Mouse (Mus musculus) neural tube, embryonic 10.5 days (tissue): ENCODE measurements around the gene Lrmda.
A peak's percentile ranks its signal among the peaks of the same experiment; 100 is the strongest.

ENCODE experiments used
- DNase-seq: peaks from one replicate; pipeline ENCODE4 v3.0.0-alpha.2; 2017; ENCODE audit warnings: low spot score; ENCODE audit errors: extremely low spot score

Lrmda gene

GRCm38 (mm10) chr14:22494290-22494689, 474.8 kb downstream of the Lrmda start:
- DNase-seq = no peak

DNA sequence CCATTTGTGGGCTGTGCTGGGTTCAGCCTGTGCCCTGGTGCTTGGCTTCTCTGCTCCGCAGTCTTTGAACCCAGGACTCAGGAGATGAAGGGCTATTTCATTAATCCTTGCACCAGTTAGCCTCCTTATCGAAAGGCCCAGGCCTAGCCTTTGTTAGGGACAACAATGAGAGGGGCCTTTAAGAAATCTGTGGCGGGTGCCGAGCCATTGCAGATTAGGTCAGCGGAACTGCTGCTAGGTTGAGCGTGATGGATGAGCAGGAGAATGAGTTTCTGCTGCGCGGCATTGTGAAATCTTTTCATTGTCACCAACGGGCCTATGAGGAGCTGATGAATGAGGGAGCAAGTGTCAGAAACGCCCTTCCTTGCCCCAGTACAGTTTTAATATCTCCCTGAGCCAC, 475.4 kb downstream of the Lrmda start:
- DNase-seq = no peak

DNA sequence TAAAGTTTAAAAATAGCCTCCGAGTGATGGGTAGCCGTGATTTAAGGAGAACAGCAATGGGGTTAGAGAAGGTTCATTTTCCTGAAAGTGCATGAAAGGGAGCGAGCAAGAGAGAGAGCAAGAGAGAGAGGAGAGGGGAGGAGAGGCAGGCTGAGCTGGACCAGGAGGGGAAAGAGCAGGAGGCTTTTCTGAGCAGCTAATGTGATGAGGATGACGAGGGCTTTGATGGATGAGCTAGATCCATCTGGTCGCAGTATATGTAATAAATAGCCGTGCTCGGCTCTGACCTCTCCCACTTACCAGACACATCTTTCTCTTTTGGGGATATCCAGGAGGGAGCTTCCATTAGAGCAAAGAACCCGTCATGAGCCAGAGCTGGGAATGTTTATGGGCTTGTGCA, 475.8 kb downstream of the Lrmda start:
- peak; percentile 57 for DNase-seq

DNA sequence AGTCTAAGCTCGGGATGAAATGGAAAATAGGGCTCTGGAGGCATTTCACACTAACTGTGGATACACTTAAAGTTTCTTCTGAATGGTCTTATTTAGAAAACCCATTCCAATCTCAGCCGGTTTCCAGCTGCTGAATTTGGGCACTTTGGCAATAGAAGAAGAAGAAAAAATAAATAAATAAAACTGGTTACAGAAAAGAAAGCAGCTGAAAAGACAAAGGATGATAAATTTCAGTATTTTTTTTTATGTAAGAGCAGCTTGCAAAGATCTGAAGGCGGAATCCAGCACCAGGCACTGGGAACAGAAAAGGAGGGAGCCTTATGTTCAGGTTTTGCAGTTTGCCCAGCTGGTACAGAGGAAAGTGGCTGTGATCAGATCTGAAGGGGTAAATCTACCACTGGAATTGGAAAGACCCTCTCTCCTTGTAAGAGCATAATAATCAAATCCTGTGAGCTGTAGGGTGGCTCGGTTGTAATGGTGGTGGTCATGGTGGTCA, 478.2 kb downstream of the Lrmda start:
- DNase-seq = no peak

DNA sequence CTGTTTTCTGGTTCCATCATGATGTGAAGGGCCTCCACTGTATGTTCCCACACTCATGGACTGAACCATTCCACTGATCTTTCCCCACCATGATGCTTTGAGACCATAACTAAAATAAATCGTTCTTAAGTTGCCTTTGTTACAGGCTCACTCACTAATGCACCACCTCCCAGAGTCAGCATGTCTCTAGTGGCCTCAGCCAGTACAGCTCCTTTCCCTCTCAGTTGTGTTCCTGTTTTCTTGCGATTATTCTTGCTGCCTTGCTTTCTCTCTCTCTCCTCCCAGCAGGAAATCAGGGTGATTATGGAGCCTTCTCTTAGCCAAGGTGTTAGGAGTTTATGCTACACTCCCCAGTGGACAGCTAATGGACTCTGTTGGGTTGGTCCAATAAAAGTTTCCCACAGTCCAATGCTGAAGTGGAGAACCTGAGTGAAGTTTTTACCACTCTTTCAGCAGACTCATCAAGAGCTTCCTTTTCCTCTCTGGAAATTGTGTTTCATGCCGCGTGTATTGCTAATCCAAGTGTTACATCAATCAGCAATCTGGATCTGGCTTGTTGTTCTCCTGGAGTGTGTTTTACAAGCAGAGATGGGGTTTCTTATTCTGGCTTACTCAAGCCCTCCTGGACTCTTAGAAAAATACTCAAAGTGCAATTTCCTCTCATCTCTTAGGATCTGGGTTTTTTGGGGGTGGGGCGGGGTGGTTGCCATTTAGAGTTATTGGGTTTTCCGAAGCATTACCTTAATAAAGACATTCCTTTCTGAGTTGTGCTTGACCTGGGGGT, 490.4 kb downstream of the Lrmda start:
- DNase-seq = no peak

- DNase-seq = no peak
Measured at GRCm38 (mm10) chr14:22510531-22510785, 490.9 kb downstream of the Lrmda start.

DNA sequence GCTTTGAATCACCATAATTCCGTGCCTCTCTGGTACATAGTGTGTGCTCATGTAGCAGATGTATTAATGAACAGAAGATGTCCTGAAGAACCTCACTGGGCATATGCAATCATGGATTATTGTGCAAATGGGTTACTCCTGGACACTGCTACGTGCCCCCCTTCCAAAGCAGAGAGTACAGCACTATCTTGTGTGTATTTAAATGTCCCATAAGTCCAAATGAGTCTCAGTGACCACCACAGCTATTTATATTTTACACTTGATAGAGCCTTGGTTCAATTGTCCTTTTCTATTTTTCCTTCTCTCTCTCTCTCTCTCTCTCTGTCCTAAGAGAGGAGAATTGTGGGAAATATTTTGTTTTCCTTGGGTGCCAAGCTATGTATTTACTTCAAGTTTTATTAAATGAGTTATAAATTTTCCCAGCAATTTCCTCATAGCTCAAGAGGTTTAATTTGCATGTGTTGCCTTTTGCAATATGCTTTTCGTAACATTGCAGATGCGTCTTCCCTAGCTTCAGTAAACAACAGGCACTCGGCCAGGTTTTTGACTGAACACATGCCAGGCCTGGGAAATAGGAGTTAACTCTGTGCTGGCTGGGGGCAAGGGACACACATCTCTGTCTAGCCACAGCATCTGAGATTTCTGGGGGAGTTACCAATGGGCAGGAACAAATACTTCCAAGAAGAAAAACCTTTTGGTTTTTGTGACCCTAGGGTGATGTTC, 495.0 kb downstream of the Lrmda start:
- no peak for DNase-seq

- DNase-seq = no peak
Measured at GRCm38 (mm10) chr14:22530706-22531105, 511.2 kb downstream of the Lrmda start.

- DNase-seq = no peak
Measured at GRCm38 (mm10) chr14:22533501-22533900, 514.0 kb downstream of the Lrmda start.

- no peak for DNase-seq
Measured at GRCm38 (mm10) chr14:22545887-22546675, 526.6 kb downstream of the Lrmda start.

DNA sequence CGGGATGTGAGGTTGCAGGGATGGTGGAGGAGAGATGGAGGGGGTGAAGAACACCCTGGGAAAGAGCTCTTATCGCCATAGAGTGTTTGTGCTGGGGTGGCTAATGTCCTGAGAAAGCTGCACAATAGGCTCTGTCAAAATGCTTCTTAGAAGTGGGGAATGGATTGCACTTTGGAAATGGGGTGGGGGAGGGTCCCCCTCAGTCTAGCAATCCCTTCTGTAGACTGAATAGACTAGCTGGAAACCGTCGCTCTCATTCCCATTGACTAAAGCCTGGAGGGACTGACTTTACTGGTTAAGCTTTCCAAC, 527.1 kb downstream of the Lrmda start:
- DNase-seq = peak; percentile 34

- DNase-seq = no peak
Measured at GRCm38 (mm10) chr14:22548286-22548685, 528.8 kb downstream of the Lrmda start.

- DNase-seq = no peak
Measured at GRCm38 (mm10) chr14:22549166-22549565, 529.7 kb downstream of the Lrmda start.

DNA sequence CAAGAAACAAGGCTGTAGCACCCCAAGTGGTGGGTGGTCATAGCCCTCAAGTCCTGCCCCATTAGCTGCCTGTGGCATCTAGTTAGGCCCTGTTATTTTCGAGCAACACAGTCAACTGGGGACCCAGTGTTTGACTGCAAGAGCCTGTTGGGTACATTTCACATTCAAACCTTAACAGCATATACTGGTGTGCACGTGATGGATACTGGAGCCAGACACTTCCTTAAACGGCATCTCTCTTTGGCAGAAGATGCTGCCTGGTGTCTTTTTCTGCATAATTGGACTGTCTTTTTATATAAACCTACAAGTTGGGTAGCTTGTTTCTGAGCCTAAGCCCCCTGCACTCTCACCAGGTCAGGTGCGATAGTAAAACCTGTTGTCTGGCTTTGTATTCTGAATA, 532.8 kb downstream of the Lrmda start:
- no peak for DNase-seq

- no peak for DNase-seq
Measured at GRCm38 (mm10) chr14:22552841-22553240, 533.3 kb downstream of the Lrmda start.

- DNase-seq = no peak
Measured at GRCm38 (mm10) chr14:22553717-22554116, 534.2 kb downstream of the Lrmda start.

- DNase-seq = no peak
Measured at GRCm38 (mm10) chr14:22572486-22572885, 553.0 kb downstream of the Lrmda start.

GRCm38 (mm10) chr14:22573585-22573984, 554.1 kb downstream of the Lrmda start:
- no peak for DNase-seq

GRCm38 (mm10) chr14:22574006-22574405, 554.5 kb downstream of the Lrmda start:
- no peak for DNase-seq

DNA sequence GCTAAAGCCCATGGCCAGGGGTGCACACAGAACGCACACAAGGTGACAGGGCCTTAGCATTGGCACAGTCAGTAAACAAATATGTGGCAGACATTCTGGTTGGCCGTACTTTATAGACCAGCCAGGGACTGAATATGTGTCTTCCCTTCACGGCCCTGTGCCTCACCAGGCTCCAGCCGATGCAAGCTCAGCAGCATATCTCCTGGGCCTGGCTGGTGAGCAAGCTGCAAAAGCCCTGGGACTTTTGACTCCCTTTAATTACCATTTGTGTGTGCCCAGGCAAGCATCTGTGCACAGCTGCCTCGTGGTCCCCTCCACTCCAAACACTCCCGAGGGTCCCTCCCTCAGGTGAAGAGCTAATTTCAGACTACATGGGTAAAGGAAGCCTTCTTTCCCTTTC, 556.9 kb downstream of the Lrmda start:
- peak; percentile 47 for DNase-seq

GRCm38 (mm10) chr14:22577411-22578037, 558.0 kb downstream of the Lrmda start:
- peak; percentile 86 for DNase-seq

GRCm38 (mm10) chr14:22578224-22578623, 558.7 kb downstream of the Lrmda start:
- DNase-seq = peak; percentile 93
